Mouse (Mus musculus): ENCODE results near the gene Fpgs.
A peak's percentile ranks its signal among the peaks of the same experiment; 100 is the strongest.

Gene Fpgs

GRCm38 (mm10) chr2:32724832-32725790, 21.2 kb upstream of the Fpgs start:
- no peak for DNase-seq (ENCODE audit: extremely low read depth, low read depth)

GRCm38 (mm10) chr2:32724149-32724548, 20.2 kb upstream of the Fpgs start:
- DNase-seq (ENCODE audit: extremely low read depth, low read depth), result no peak

- no peak for DNase-seq (ENCODE audit: extremely low read depth, low read depth)
Measured at GRCm38 (mm10) chr2:32722581-32722980, 18.6 kb upstream of the Fpgs start.

GRCm38 (mm10) chr2:32722046-32722445, 18.1 kb upstream of the Fpgs start:
- no peak for DNase-seq (ENCODE audit: extremely low read depth, low read depth)

GRCm38 (mm10) chr2:32720681-32721229, 16.8 kb upstream of the Fpgs start, which contains the start of gene Sh2d3c:
Sh2d3c (plus strand) TSS chr2:32721055.
- no peak for DNase-seq (ENCODE audit: extremely low read depth, low read depth)

- DNase-seq (ENCODE audit: extremely low read depth, low read depth), result no peak
Measured at GRCm38 (mm10) chr2:32720053-32720452, 16.1 kb upstream of the Fpgs start.

GRCm38 (mm10) chr2:32718761-32719160, 14.8 kb upstream of the Fpgs start:
- DNase-seq (ENCODE audit: extremely low read depth, low read depth), result no peak

- peak; percentile 41 for DNase-seq (ENCODE audit: extremely low read depth, low read depth)
Measured at GRCm38 (mm10) chr2:32714987-32715425, 11.1 kb upstream of the Fpgs start.

- no peak for DNase-seq (ENCODE audit: extremely low read depth, low read depth)
Measured at GRCm38 (mm10) chr2:32714117-32714986, 10.4 kb upstream of the Fpgs start.

- DNase-seq (ENCODE audit: extremely low read depth, low read depth), result peak; percentile 59
Measured at GRCm38 (mm10) chr2:32712934-32713817, 9.2 kb upstream of the Fpgs start, which contains the start of gene Cdk9. Cdk9 (minus strand) TSS chr2:32713076.

GRCm38 (mm10) chr2:32712586-32712933, 8.6 kb upstream of the Fpgs start:
- peak; percentile 63 for DNase-seq (ENCODE audit: extremely low read depth, low read depth)

GRCm38 (mm10) chr2:32712108-32712551, 8.2 kb upstream of the Fpgs start:
- DNase-seq (ENCODE audit: extremely low read depth, low read depth), result no peak

- no peak for DNase-seq (ENCODE audit: extremely low read depth, low read depth)
Measured at GRCm38 (mm10) chr2:32711301-32712056, 7.5 kb upstream of the Fpgs start.

- peak; percentile 79 for DNase-seq (ENCODE audit: extremely low read depth, low read depth)
Measured at GRCm38 (mm10) chr2:32710425-32710824, 6.5 kb upstream of the Fpgs start.

GRCm38 (mm10) chr2:32709521-32710137, 5.7 kb upstream of the Fpgs start:
- DNase-seq (ENCODE audit: extremely low read depth, low read depth), result no peak

GRCm38 (mm10) chr2:32708643-32709042, 4.7 kb upstream of the Fpgs start:
- no peak for DNase-seq (ENCODE audit: extremely low read depth, low read depth)

- no peak for DNase-seq (ENCODE audit: extremely low read depth, low read depth)
Measured at GRCm38 (mm10) chr2:32706971-32707370, 3.0 kb upstream of the Fpgs start.

- no peak for DNase-seq (ENCODE audit: extremely low read depth, low read depth)
Measured at GRCm38 (mm10) chr2:32705018-32705417, 1.1 kb upstream of the Fpgs start.

- no peak for DNase-seq (ENCODE audit: extremely low read depth, low read depth)
Measured at GRCm38 (mm10) chr2:32703046-32703445, 899 bp downstream of the Fpgs start.
